Mouse (Mus musculus) forebrain, embryonic 12.5 days (tissue): ENCODE measurements around the gene Prox2. TPM values are rescaled to one million over a fixed set of nuclear protein-coding genes. Genes with fewer than 3 reads are reported as not detected.
"Not testable (repeated sequence)": the region's sequence is repeated elsewhere in the genome, so short reads cannot be mapped to it uniquely, and the experiment has no call there.

Experiments
- ATAC-seq: fragments of 200-750 bp; cut with Nextera tagmentation; 2 replicates; pipeline ENCODE4 v1.8.0; 2017; ENCODE audit warnings: moderate TSS enrichment; ENCODE audit not compliant: low FRiP score
- H3K27ac ChIP-seq: fragments of 300-500 bp; sonication (generic); 2 replicates; pipeline ENCODE4 v1.5.1; 2016; ENCODE audit warnings: mild to moderate bottlenecking
- H3K27me3 ChIP-seq: fragments of 300-500 bp; sonication (generic); 2 replicates; pipeline ENCODE4 v1.6.1; 2016; ENCODE audit warnings: mild to moderate bottlenecking
- H3K36me3 ChIP-seq: fragments of 300-500 bp; sonication (generic); replicated peaks from 2 replicates; pipeline ENCODE4 v1.6.1; 2016; ENCODE audit warnings: mild to moderate bottlenecking
- H3K4me1 ChIP-seq: fragments of 300-500 bp; sonication (generic); 2 replicates; pipeline ENCODE4 v1.6.1; 2016
- H3K4me2 ChIP-seq: fragments of 300-500 bp; sonication (generic); 2 replicates; pipeline ENCODE4 v1.6.1; 2016; ENCODE audit warnings: mild to moderate bottlenecking, moderate library complexity
- H3K4me3 ChIP-seq: fragments of 300-500 bp; sonication (generic); replicated peaks from 2 replicates; pipeline ENCODE4 v1.5.1; 2016; ENCODE audit warnings: mild to moderate bottlenecking
- H3K9ac ChIP-seq: fragments of 300-500 bp; sonication (generic); 2 replicates; pipeline ENCODE4 v1.6.1; 2016; ENCODE audit warnings: mild to moderate bottlenecking
- H3K9me3 ChIP-seq: fragments of 300-500 bp; sonication (generic); 2 replicates; pipeline ENCODE4 v1.6.1; 2016
- WGBS: fragments of 180-500 bp; shearing (Covaris S2); methylation state at CpG from one replicate; pipeline ENCODE4 v1.1.7; 2016; 5-methylcytosine and 5-hydroxymethylcytosine counted together
- polyA plus RNA-seq: library from polyadenylated mRNA; unstranded; fragments of >200 nt; fragmentation: Nextera tagmentation; extraction: Ambion mirVana; gene quantifications from 2 replicates; pipeline ENCODE4 v1.2.1, GENCODE M21; 2016

Gene Prox2
- polyA plus RNA-seq, 1 experiment from 2014 or later, result 4.3 TPM

DNA sequence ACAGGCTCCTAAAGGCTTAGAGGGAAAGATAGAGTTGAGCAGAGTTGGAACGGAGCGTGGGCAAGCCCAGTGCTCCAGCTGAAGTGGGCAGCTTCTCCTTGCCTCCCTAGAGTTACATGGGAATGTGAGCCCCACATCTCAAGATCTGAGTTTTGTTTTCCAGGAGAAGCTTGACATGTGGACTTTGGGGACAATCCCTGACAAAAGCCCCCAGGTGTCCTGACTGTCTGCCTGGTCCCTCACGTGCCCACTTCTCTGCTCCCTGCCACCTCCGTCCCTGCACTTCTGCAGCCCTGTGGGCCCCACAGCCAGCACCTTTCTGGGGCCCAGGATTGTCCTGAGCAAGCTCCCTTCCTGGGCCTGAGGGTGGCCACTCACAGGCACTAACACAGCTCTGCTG is 34.3 kb upstream of the Prox2 start:
- no peak overlapping the region for H3K4me3 ChIP-seq
- no peak overlapping the region for H3K9ac ChIP-seq
- ATAC-seq, result no peak
- WGBS, result 92% methylated on average over 4 of the region's 4 CpGs
- H3K27me3 ChIP-seq, result peaks cover 20% of the 10 kb centered on the region
- H3K4me1 ChIP-seq, result no peaks in the 10 kb centered on the region
- H3K27ac ChIP-seq, result no peak overlapping the region
- H3K4me2 ChIP-seq, result no peak overlapping the region
- no peaks in the 10 kb centered on the region for H3K9me3 ChIP-seq
- H3K36me3 ChIP-seq, result no peaks in the 10 kb centered on the region

DNA sequence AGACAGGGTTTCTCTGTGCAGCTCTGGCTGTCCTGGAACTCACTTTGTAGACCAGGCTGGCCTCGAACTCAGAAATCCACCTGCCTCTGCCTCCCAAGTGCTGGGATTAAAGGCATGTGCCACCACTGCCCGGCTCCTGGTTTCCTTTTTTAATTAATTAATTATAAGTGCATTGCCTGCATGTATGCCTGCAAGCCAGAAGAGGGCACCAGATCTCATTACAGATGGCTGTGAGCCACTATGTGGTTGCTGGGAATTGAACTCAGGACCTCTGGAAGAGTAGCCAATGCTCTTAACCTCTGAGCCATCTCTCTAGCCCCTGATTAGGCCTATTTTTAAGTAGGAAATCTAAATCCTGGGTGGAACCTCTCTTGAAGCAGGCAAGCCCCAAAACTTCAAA is 33.7 kb upstream of the Prox2 start:
- ATAC-seq, H3K36me3 ChIP-seq, H3K27ac ChIP-seq, H3K9me3 ChIP-seq, H3K9ac ChIP-seq, H3K4me2 ChIP-seq, H3K4me3 ChIP-seq, H3K4me1 ChIP-seq: not testable (repeated sequence)
- peaks cover 18% of the 10 kb centered on the region for H3K27me3 ChIP-seq
- 68% methylated on average over 2 of the region's 2 CpGs for WGBS

DNA sequence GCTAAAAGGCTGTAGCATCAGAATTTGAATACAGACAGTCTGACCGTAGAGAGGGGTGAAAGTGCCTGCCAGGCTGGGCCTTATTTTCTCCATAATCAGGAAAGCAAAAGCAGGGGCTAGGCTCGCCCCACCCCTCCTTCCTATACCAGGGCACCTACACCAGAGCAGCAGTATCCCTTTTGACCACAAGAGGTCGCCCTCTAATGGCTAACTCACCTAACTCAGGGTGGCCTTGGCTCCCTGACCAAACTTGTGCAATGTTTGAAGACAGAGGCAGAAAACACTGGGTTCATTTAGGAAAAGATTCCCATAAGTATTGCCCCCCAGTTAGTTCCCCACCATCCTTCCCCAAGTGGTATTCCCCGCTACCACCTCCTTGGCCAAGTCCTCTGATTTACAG is 32.2 kb upstream of the Prox2 start:
- no peak overlapping the region for H3K9ac ChIP-seq
- 15% methylated on average over 4 of the region's 4 CpGs for WGBS
- H3K36me3 ChIP-seq, result no peaks in the 10 kb centered on the region
- no peak overlapping the region for H3K27ac ChIP-seq
- H3K4me1 ChIP-seq, result no peaks in the 10 kb centered on the region
- H3K4me2 ChIP-seq, result no peak overlapping the region
- ATAC-seq, result peak; percentile 67; the same call in 1 of the 2 replicates
- H3K9me3 ChIP-seq, result no peaks in the 10 kb centered on the region
- no peak overlapping the region for H3K4me3 ChIP-seq
- peaks cover 21% of the 10 kb centered on the region for H3K27me3 ChIP-seq

DNA sequence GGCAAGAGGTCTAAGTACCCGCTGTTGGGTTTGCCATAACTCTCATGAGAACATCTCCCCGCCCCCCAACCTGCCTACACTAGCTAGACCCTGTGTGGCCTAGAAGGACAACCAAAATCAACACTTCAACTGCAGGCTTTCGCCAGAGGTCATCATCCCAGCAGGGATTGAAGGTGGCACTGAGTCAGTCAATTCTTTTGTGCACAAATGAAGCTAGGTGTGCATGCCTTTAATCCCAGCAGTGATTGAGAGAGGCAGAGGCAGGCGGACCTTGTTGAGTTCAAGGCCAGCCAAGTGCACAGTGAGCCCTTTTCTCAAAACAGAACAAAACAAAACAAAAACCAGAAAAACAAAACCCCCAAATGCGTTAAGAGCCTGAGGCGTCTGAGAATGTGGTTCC is 30.5 kb upstream of the Prox2 start:
- Histone ChIP-seq H3K4me2 (no peak overlapping the region), H3K9me3 (no peaks in the 10 kb centered on the region), H3K27ac (no peak overlapping the region), H3K4me3 (no peak overlapping the region), H3K4me1 (no peaks in the 10 kb centered on the region), H3K9ac (no peak overlapping the region), H3K36me3 (peaks cover 3% of the 10 kb centered on the region; the same call in 1 of the 2 replicates), H3K27me3 (peaks cover 13% of the 10 kb centered on the region; the same call in 1 of the 2 replicates)
- 81% methylated on average over 6 of the region's 6 CpGs for WGBS
- ATAC-seq, result no peak

DNA sequence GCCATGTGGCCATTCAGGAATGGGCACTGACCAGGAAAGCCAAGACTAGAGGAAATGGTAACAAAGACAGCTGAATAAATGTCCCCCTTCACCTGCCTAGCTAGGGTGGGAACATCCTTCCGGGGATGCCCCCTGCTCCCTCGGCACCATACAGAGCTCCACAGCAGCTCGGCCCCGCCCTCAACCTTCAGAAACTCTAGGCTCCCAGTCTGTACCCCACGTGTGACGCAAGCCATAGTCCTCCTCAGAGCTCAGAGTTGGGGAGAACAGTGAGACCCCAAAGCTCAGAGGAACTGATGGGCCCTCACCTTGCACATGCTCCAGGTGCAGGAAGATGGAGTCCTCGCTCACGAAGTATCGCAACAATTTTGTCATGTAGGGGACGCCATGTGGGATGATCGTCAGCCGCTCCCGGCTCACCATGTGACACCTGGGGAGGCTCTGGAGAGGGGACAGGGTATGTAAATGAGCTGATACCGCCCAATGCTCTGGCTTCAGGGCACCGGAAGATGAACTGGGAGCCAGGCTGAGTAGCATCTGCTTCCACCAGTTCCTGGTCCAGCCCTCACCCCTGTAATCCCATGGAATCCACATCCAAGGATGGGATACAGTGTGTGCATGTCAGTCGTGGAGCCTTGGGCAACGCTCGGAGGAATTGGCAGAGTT is 29.6 kb upstream of the Prox2 start:
- no peak overlapping the region for H3K9ac ChIP-seq
- WGBS, result 54% methylated on average over 18 of the region's 18 CpGs
- no peak overlapping the region for H3K4me2 ChIP-seq
- no peaks in the 10 kb centered on the region for H3K9me3 ChIP-seq
- H3K4me1 ChIP-seq, result no peaks in the 10 kb centered on the region
- H3K27ac ChIP-seq, result no peak overlapping the region
- H3K4me3 ChIP-seq, result no peak overlapping the region
- peaks cover 12% of the 10 kb centered on the region for H3K36me3 ChIP-seq
- H3K27me3 ChIP-seq, result peaks cover 13% of the 10 kb centered on the region; the same call in 1 of the 2 replicates
- no peak for ATAC-seq

DNA sequence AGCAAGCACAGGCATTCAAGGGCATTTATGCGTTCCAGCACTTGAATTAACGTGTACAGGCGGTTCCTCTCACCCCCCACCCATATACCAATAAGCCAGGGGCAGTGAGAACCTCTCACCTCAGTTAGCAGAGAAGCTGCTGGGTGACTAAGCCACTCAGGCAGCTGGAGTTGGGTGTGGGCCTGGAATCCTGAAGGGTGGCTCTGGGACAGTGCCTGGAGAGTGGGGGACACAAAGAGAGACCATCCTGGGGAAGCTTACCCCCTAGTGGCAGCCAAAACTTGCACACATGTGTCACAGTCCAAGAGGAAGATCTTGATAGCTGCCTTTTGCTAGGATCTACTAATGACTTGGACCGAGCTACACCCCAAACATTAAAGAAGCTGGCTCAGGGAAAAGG is 26.1 kb upstream of the Prox2 start:
- H3K27me3 ChIP-seq, result peaks cover 13% of the 10 kb centered on the region; the same call in 1 of the 2 replicates
- WGBS, result 75% methylated on average over 4 of the region's 4 CpGs

DNA sequence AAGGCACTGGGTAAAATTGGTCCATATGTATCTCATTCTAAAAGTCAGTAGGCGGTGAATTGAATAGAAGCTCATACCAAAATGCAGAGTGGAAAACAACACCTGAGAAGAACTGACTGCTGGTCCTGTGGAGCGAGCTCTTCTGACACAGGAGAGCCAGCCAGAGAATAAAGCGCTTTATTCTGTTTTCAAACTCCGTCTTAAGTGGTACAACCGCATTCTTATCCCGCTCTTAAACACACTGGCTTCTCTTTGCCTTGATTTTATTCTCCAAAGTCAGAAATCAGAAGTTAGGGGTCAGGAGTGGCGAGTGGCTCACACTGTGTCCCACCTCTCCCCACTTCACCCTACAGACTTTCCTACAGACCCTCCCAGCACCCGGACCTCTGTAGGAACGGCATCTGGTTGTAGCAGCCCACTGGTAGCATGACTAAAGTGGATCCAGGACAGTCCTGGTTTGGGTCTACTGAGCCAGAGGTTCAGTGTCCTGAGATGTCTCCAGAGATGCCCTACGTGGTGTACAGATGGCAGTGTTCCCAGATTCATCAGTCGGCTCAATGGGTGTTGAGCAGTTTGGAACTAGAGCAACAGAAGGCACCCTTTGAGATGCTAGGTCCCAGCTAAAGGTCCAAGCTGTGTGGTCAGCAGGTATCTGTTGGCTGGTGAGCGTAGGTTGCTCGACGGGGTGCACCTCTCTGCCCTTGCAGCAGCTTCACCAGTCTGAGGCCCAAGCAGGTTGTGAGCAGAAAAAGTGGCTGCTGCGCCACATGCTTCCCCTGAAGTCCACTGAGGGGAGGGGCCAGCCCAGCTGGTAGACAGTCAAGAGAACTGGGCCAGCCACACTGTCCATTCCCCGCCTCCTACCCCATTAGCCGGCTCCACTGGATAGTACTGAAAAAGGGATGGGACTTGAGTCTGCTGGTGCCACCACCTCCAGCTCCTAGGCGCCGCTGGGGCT is 25.2 kb upstream of the Prox2 start:
- no peak overlapping the region for H3K27ac ChIP-seq
- H3K4me2 ChIP-seq, result no peak overlapping the region
- no peak overlapping the region for H3K4me3 ChIP-seq
- no peaks in the 10 kb centered on the region for H3K9me3 ChIP-seq
- no peak overlapping the region for H3K9ac ChIP-seq
- WGBS, result 85% methylated on average over 19 of the region's 19 CpGs
- H3K27me3 ChIP-seq, result peaks cover 13% of the 10 kb centered on the region; the same call in 1 of the 2 replicates
- ATAC-seq, result no peak
- H3K36me3 ChIP-seq, result peaks cover 49% of the 10 kb centered on the region
- H3K4me1 ChIP-seq, result no peaks in the 10 kb centered on the region

More for the DNA sequence above, 26.1 kb upstream of the Prox2 start:
- no peaks in the 10 kb centered on the region for H3K4me1 ChIP-seq
- no peak overlapping the region for H3K27ac ChIP-seq
- no peak overlapping the region for H3K4me2 ChIP-seq
- H3K9me3 ChIP-seq, result no peaks in the 10 kb centered on the region
- peaks cover 41% of the 10 kb centered on the region for H3K36me3 ChIP-seq
- H3K9ac ChIP-seq, result no peak overlapping the region
- no peak for ATAC-seq
- H3K4me3 ChIP-seq, result no peak overlapping the region

DNA sequence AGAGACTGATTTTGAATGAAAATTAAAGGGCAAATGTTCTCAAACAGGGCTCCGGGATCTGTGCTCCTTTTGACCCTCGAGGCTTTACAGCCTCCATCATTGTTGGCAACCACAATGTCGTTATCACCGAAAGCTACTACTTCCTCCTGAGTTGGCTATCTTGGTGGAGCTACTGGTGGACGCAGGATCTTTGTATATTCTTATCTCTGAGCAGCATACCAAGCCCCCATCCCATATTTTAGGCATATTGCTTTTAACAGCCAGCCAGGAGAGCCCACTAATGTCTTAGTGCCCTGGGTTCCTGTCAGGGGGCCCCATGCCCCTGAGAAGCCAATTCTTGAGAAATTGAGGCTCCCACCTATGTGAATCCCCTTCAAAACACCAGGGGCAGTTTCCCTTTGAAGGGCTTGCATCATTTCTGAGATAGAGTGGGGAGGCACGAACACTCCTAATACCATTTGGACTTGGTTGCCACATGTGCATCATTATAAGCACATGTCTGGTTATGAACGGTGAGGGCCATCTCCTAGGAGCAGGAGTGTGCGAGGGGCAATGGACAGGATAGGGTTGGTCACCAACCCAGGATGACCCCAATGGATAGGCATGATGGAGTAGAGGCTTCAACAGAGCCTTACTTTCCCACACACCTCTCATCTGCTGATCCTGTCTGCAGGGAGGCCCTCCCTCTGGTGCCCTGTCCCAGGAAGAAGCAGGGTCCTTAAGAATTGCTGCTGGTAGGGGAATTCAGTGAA is 23.7 kb upstream of the Prox2 start:
- H3K4me2 ChIP-seq, result no peak overlapping the region
- WGBS, result 89% methylated on average over 8 of the region's 8 CpGs
- H3K4me1 ChIP-seq, result no peaks in the 10 kb centered on the region
- H3K9ac ChIP-seq, result no peak overlapping the region
- no peak for ATAC-seq
- peaks cover 65% of the 10 kb centered on the region for H3K36me3 ChIP-seq
- no peak overlapping the region for H3K27ac ChIP-seq
- no peaks in the 10 kb centered on the region for H3K9me3 ChIP-seq
- peaks cover 4% of the 10 kb centered on the region; the same call in 1 of the 2 replicates for H3K27me3 ChIP-seq
- H3K4me3 ChIP-seq, result no peak overlapping the region

DNA sequence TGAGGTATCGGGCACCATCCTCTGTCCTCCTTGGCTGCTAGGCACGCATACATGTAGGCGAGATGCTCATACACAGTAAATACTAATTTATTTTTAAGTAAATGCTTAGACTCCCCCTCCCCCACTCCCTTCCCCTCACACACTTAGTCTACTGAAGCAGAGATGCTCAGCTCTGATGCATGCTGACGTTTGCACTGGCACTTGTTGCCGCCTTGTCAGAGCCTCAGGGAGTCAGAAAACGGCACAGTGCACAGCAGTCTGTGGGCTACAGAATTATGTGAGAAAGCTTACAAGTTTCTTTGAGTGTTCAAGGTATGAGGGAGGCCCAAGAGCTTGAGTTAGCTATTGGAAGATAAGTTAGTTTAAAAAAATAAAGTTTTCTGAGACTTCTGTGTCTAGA is 20.8 kb upstream of the Prox2 start:
- Histone ChIP-seq H3K36me3 (peaks cover 86% of the 10 kb centered on the region), H3K27ac (no peak overlapping the region), H3K9ac (no peak overlapping the region), H3K27me3 (no peaks in the 10 kb centered on the region), H3K4me3 (no peak overlapping the region), H3K9me3 (no peaks in the 10 kb centered on the region), H3K4me1 (no peaks in the 10 kb centered on the region), H3K4me2 (no peak overlapping the region)
- ATAC-seq, result no peak
- whole genome bisulfite sequencing, result 92% methylated on average over 6 of the region's 6 CpGs

DNA sequence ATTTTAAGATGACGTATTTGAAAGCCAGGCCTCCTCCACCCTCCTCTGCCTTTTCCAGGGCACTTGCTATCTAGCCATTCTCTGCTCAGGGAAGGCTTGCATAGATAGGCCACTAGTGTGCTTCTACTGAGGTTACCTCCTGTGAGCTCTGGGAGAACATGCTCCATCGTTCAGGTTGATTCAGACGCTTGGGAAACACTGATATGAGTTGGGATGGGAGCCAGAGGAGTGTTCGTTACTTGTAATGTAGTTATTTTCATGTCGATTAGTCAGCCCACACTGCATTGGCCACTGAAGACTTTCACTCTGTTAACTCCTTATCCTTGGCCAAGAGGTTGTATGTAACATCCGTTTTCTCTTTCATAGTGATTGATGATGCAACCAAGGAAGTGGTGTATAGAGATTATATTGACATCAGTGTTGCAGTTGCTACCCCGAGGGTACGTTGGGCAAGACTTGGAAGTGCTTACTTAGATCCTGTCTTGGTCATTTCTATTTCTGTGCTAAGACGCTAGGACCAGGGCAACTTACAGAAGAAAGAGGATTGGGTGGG is 18.9 kb upstream of the Prox2 start:
- 94% methylated on average over 9 of the region's 9 CpGs for WGBS
- H3K36me3 ChIP-seq, result peaks cover 80% of the 10 kb centered on the region
- H3K9me3 ChIP-seq, result no peaks in the 10 kb centered on the region
- no peak overlapping the region for H3K27ac ChIP-seq
- no peaks in the 10 kb centered on the region for H3K4me1 ChIP-seq
- no peak overlapping the region for H3K9ac ChIP-seq
- no peak for ATAC-seq
- H3K4me3 ChIP-seq, result no peak overlapping the region
- H3K27me3 ChIP-seq, result no peaks in the 10 kb centered on the region
- H3K4me2 ChIP-seq, result no peak overlapping the region

DNA sequence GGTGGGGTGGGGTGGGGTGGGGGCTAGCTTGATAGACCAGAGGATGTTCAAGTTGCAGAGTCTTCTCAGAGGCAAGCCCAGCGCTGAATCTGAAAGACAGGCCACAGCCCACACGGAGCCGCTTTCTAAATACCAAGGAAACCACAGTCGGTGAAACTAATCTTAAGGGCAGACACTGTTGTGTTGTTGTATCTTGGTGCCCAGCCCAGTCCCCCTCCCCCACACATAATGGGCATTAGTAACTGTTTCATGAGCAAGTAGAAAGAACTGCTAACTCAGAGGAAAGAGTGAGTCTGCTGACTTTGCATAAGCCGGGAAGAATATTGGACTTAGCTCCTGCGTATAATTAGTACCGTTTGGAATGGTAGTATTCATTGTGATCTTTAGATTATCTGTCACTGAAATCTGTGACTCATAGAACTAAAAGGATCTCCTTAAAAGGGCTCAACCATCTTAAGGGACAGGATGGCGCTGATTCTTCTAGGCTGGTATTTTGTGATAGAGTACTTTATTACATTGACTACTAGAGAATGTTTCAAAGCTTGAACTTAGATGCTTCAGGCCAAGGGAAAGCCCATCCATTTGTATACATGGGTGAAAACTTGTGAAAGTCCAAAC is 16.5 kb upstream of the Prox2 start:
- H3K36me3 ChIP-seq, result peaks cover 80% of the 10 kb centered on the region
- ATAC-seq, result no peak
- H3K4me1 ChIP-seq, result no peaks in the 10 kb centered on the region
- no peaks in the 10 kb centered on the region for H3K27me3 ChIP-seq
- no peak overlapping the region for H3K9ac ChIP-seq
- no peaks in the 10 kb centered on the region for H3K9me3 ChIP-seq
- H3K4me2 ChIP-seq, result no peak overlapping the region
- WGBS, result 87% methylated on average over 8 of the region's 8 CpGs
- no peak overlapping the region for H3K27ac ChIP-seq
- no peak overlapping the region for H3K4me3 ChIP-seq
